Mouse (Mus musculus): Measurements from ENCODE around the gene 1700029H14Rik. TPM values are rescaled to one million over a fixed set of nuclear protein-coding genes. Genes with fewer than 3 reads are reported as not detected.

1700029H14Rik gene
- total RNA-seq, 2 experiments from 2014 or later, result not detected

GRCm38 (mm10) chr8:13507284-13507937 is 54.9 kb downstream of the 1700029H14Rik start:
- ATAC-seq (ENCODE audit: poor library complexity, severe bottlenecking), result no peak

GRCm38 (mm10) chr8:13506849-13507248 is 55.4 kb downstream of the 1700029H14Rik start:
- no peak for ATAC-seq (ENCODE audit: poor library complexity, severe bottlenecking)

GRCm38 (mm10) chr8:13504894-13505674 is 57.2 kb downstream of the 1700029H14Rik start:
- no peak for ATAC-seq (ENCODE audit: poor library complexity, severe bottlenecking)

GRCm38 (mm10) chr8:13503936-13504606 is 58.2 kb downstream of the 1700029H14Rik start:
- ATAC-seq (ENCODE audit: poor library complexity, severe bottlenecking), result no peak

GRCm38 (mm10) chr8:13501221-13501620 is 61.0 kb downstream of the 1700029H14Rik start:
- no peak for ATAC-seq (ENCODE audit: poor library complexity, severe bottlenecking)

Other genes with a start within 250 kb of the 1700029H14Rik start
- 136 and 146 TPM in 2 replicates for gene Tfdp1, start 223.7 kb downstream of the 1700029H14Rik start, total RNA-seq (2015)
- gene Tfdp1, start 223.7 kb downstream of the 1700029H14Rik start, total RNA-seq (2017), result 103 and 105 TPM in 2 replicates
- not detected in 2 replicates for gene Atp4b, start 165.6 kb downstream of the 1700029H14Rik start, total RNA-seq (2015)
- not detected in 2 replicates for gene Atp4b, start 165.6 kb downstream of the 1700029H14Rik start, total RNA-seq (2017)
- 0.04 TPM in 1 of 2 replicates, not detected in the other for gene Grk1, start 157.4 kb downstream of the 1700029H14Rik start, total RNA-seq (2015)
- gene Grk1, start 157.4 kb downstream of the 1700029H14Rik start, total RNA-seq (2017), result not detected in 2 replicates
- not detected in 2 replicates for gene Tmem255b, start 127.3 kb downstream of the 1700029H14Rik start, total RNA-seq (2015)
- gene Tmem255b, start 127.3 kb downstream of the 1700029H14Rik start, total RNA-seq (2017), result not detected in 2 replicates
- gene Gas6, start 68.0 kb downstream of the 1700029H14Rik start, total RNA-seq (2015), result 0.43 and 0.56 TPM in 2 replicates
- 0.77 and 1.6 TPM in 2 replicates for gene Gas6, start 68.0 kb downstream of the 1700029H14Rik start, total RNA-seq (2017)
- 72.8 and 75.0 TPM in 2 replicates for gene Rasa3, start 115.1 kb upstream of the 1700029H14Rik start, total RNA-seq (2015)
- gene Rasa3, start 115.1 kb upstream of the 1700029H14Rik start, total RNA-seq (2017), result 159 and 164 TPM in 2 replicates
- gene Cfap97d2, start 143.4 kb upstream of the 1700029H14Rik start, total RNA-seq (2015), result not detected in 2 replicates
- gene Cfap97d2, start 143.4 kb upstream of the 1700029H14Rik start, total RNA-seq (2017), result not detected in 2 replicates
- gene Cdc16, start 195.2 kb upstream of the 1700029H14Rik start, total RNA-seq (2015), result 55.3 and 56.4 TPM in 2 replicates
- 33.3 and 37.8 TPM in 2 replicates for gene Cdc16, start 195.2 kb upstream of the 1700029H14Rik start, total RNA-seq (2017)
- 16.8 and 21.0 TPM in 2 replicates for gene Upf3a, start 223.2 kb upstream of the 1700029H14Rik start, total RNA-seq (2015)
- 32.2 and 36.6 TPM in 2 replicates for gene Upf3a, start 223.2 kb upstream of the 1700029H14Rik start, total RNA-seq (2017)

Data from megakaryocyte, adult 5-6 weeks (primary cell).